Mouse (Mus musculus) heart, postnatal 0 days (tissue): Measurements from ENCODE around the gene Med6. TPM values are rescaled to one million over a fixed set of nuclear protein-coding genes. Genes with fewer than 3 reads are reported as not detected.

ENCODE experiments used
- ATAC-seq: fragments of 200-750 bp; cut with Nextera tagmentation; 2 replicates; pipeline ENCODE4 v1.8.0; 2017; ENCODE audit warnings: low read depth, moderate number of reproducible peaks, moderate library complexity; ENCODE audit not compliant: insufficient read depth
- DNase-seq: peaks from one replicate; pipeline ENCODE4 v3.0.0-alpha.2; 2016; ENCODE audit warnings: low spot score
- H3K27ac ChIP-seq: fragments of 300-500 bp; sonication (generic); 2 replicates; pipeline ENCODE4 v1.5.1; 2014; ENCODE audit warnings: low read depth, mild to moderate bottlenecking
- H3K27me3 ChIP-seq: fragments of 300-500 bp; sonication (generic); 2 replicates; pipeline ENCODE4 v1.6.1; 2014; ENCODE audit warnings: low read length, mixed read lengths; ENCODE audit not compliant: control insufficient read depth, insufficient read depth
- H3K36me3 ChIP-seq: fragments of 300-500 bp; sonication (generic); replicated peaks from 2 replicates; pipeline ENCODE4 v1.6.1; 2014; ENCODE audit warnings: low read length, mixed read lengths; ENCODE audit not compliant: control insufficient read depth, insufficient read depth
- H3K4me1 ChIP-seq: fragments of 300-500 bp; sonication (generic); 2 replicates; pipeline ENCODE4 v1.6.1; 2014; ENCODE audit warnings: antibody characterized with exemption; ENCODE audit not compliant: control insufficient read depth, insufficient read depth
- H3K4me2 ChIP-seq: fragments of 300-500 bp; sonication (generic); 2 replicates; pipeline ENCODE4 v1.6.1; 2014; ENCODE audit warnings: low read depth, mild to moderate bottlenecking, low read length, moderate library complexity
- H3K4me3 ChIP-seq: fragments of 300-500 bp; sonication (generic); 2 replicates; pipeline ENCODE4 v1.5.1; 2014; ENCODE audit warnings: low read depth, low read length
- H3K9ac ChIP-seq: fragments of 300-500 bp; sonication (generic); replicated peaks from 2 replicates; pipeline ENCODE4 v1.6.1; 2014; ENCODE audit warnings: low read depth, low read length, mixed read lengths
- H3K9me3 ChIP-seq: fragments of 300-500 bp; sonication (generic); replicated peaks from 2 replicates; pipeline ENCODE4 v1.6.1; 2016; ENCODE audit warnings: low read length; ENCODE audit not compliant: control insufficient read depth
- CTCF ChIP-seq: IDR thresholded peaks from 2 replicates; pipeline ENCODE4 v1.5.1; 2016; ENCODE audit warnings: antibody characterized with exemption, control low read depth, low read depth
- EP300 ChIP-seq: IDR thresholded peaks from 2 replicates; pipeline ENCODE4 v1.6.1; 2016; ENCODE audit warnings: antibody characterized with exemption, low read depth
- WGBS: fragments of 180-500 bp; shearing (Covaris S2); extraction: QIAGEN DNeasy Blood & Tissue Kit; methylation state at CpG from one replicate; pipeline ENCODE4 v1.1.7; 2014; 5-methylcytosine and 5-hydroxymethylcytosine counted together
- polyA plus RNA-seq: library from polyadenylated mRNA; unstranded; fragments of >200 nt; fragmentation: Nextera tagmentation; extraction: Ambion mirVana; gene quantifications from 2 replicates; pipeline ENCODE4 v1.2.1, GENCODE M21; 2015
- total RNA-seq: library from RNA; depleted of rRNA; stranded (reverse); fragments of >200 nt; gene quantifications from 2 replicates; pipeline ENCODE4 v1.2.3, GENCODE M21; 2014; ENCODE audit warnings: low replicate concordance; rRNA removed

Gene Med6
- total RNA-seq (13.5 and 35.6 TPM in 2 replicates), polyA plus RNA-seq (31.6 and 31.8 TPM in 2 replicates)

- DNase-seq (peak; percentile 98), ATAC-seq (peak; percentile 99)
- H3K9me3 ChIP-seq: no peaks in the 10 kb centered on the region
- no peaks in the 10 kb centered on the region; the same call in 1 of the 2 replicates for H3K27me3 ChIP-seq
- H3K4me2 ChIP-seq: peak within 1 kb of the TSS; percentile 86
- peak within 1 kb of the TSS; percentile 26; the same call in 1 of the 2 replicates for H3K27ac ChIP-seq
- peak within 1 kb of the TSS; percentile 69 for H3K9ac ChIP-seq
- no peak for TF ChIP-seq CTCF
- TF ChIP-seq EP300: peak; percentile 87
- WGBS: 2% methylated on average over 36 of the region's 36 CpGs
- peaks cover 10% of the 10 kb centered on the region; the same call in 1 of the 2 replicates for H3K36me3 ChIP-seq
- peaks cover 10% of the 10 kb centered on the region for H3K4me1 ChIP-seq
- peak within 1 kb of the TSS; percentile 77 for H3K4me3 ChIP-seq
Measured at GRCm38 (mm10) chr12:81594902-81595671, at the start of gene Med6. Gene Med6, minus strand, starts transcription at chr12:81595008.

- no peak overlapping the region for H3K9ac ChIP-seq
- no peaks in the 10 kb centered on the region for H3K9me3 ChIP-seq
- 67% methylated on average over 11 of the region's 11 CpGs for WGBS
- H3K4me3 ChIP-seq: no peak overlapping the region
- DNase-seq: no peak
- no peak for ATAC-seq
- H3K27me3 ChIP-seq: no peaks in the 10 kb centered on the region
- H3K4me1 ChIP-seq: no peaks in the 10 kb centered on the region
- no peak overlapping the region for H3K4me2 ChIP-seq
- no peak overlapping the region for H3K27ac ChIP-seq
- no peak for TF ChIP-seq EP300
- no peaks in the 10 kb centered on the region for H3K36me3 ChIP-seq
Measured at GRCm38 (mm10) chr12:81642361-81643082, 47.7 kb upstream of the Med6 start.

- DNase-seq: no peak
- Histone ChIP-seq H3K9ac (no peak overlapping the region), H3K4me2 (no peak overlapping the region), H3K27me3 (no peaks in the 10 kb centered on the region), H3K9me3 (no peaks in the 10 kb centered on the region), H3K4me3 (no peak overlapping the region), H3K36me3 (no peaks in the 10 kb centered on the region), H3K4me1 (no peaks in the 10 kb centered on the region), H3K27ac (no peak overlapping the region)
- WGBS: 57% methylated on average over 5 of the region's 5 CpGs
- TF ChIP-seq CTCF: no peak
- TF ChIP-seq EP300: no peak
- ATAC-seq: no peak
Measured at GRCm38 (mm10) chr12:81640656-81641055, 45.8 kb upstream of the Med6 start.

- H3K27me3 ChIP-seq: peaks cover 52% of the 10 kb centered on the region
- DNase-seq (no peak), ATAC-seq (no peak)
- no peak overlapping the region for H3K4me3 ChIP-seq
- no peaks in the 10 kb centered on the region for H3K36me3 ChIP-seq
- H3K27ac ChIP-seq: no peak overlapping the region
- H3K9ac ChIP-seq: no peak overlapping the region
- 82% methylated on average over 2 of the region's 2 CpGs for WGBS
- TF ChIP-seq EP300: no peak
- no peak for TF ChIP-seq CTCF
- no peaks in the 10 kb centered on the region for H3K9me3 ChIP-seq
- peaks cover 8% of the 10 kb centered on the region; the same call in 1 of the 2 replicates for H3K4me1 ChIP-seq
- H3K4me2 ChIP-seq: no peak overlapping the region
Measured at GRCm38 (mm10) chr12:81633246-81633645, 38.4 kb upstream of the Med6 start.

- Histone ChIP-seq H3K27me3 (peaks cover 59% of the 10 kb centered on the region), H3K9me3 (no peaks in the 10 kb centered on the region), H3K9ac (peak overlapping the region; percentile 35), H3K27ac (no peak overlapping the region), H3K4me3 (peak overlapping the region; percentile 55), H3K36me3 (no peaks in the 10 kb centered on the region), H3K4me2 (peak overlapping the region; percentile 84), H3K4me1 (peaks cover 8% of the 10 kb centered on the region; the same call in 1 of the 2 replicates)
- WGBS: 2% methylated on average over 31 of the region's 31 CpGs
- DNase-seq (no peak), ATAC-seq (no peak)
- TF ChIP-seq EP300 (no peak), CTCF (no peak)
Measured at GRCm38 (mm10) chr12:81631661-81632401, 37.0 kb upstream of the Med6 start.
